Comparison of ENCODE assay signal across 8 mouse cellular contexts in genomic region chr13:67173723-67174055, GRCm38 (mm10). TPM values are rescaled to one million over a fixed set of nuclear protein-coding genes. Genes with fewer than 3 reads are reported as not detected.
DNase-seq lines count a peak whose midpoint lies in the region; ATAC-seq and TF ChIP-seq lines count a peak whose summit lies in the region.

No protein-coding gene starts in this region.

- 19% methylated on average over 5 of the region's 5 CpGs for WGBS in kidney, embryonic 16.5 days
- 28% methylated on average over 5 of the region's 5 CpGs for WGBS in hindbrain, embryonic 14.5 days
- 33% methylated on average over 5 of the region's 5 CpGs for WGBS in midbrain, embryonic 14.5 days

- H3K4me3 ChIP-seq in kidney, embryonic 16.5 days (ENCODE audit: low read length): peak overlapping the region; percentile 67
- peak overlapping the region; percentile 73 for H3K4me3 ChIP-seq in cortical plate, adult 2 months (ENCODE audit: insufficient read depth, low read length)
- peak overlapping the region; percentile 56 for H3K4me3 ChIP-seq in hindbrain, embryonic 14.5 days (replicated peaks; ENCODE audit: low read length)
- H3K4me3 ChIP-seq in midbrain, embryonic 14.5 days (replicated peaks; ENCODE audit: low read depth, low read length): peak overlapping the region; percentile 49

- no peak overlapping the region for H3K27ac ChIP-seq in kidney, embryonic 16.5 days (ENCODE audit: low read length)
- no peak overlapping the region for H3K27ac ChIP-seq in cortical plate, adult 2 months (ENCODE audit: insufficient read depth, low read length)
- no peak overlapping the region for H3K27ac ChIP-seq in hindbrain, embryonic 14.5 days
- no peak overlapping the region for H3K27ac ChIP-seq in midbrain, embryonic 14.5 days (replicated peaks; ENCODE audit: low read depth, low read length)

- no peak for TF ChIP-seq POLR2A in cortical plate, adult 2 months (IDR thresholded peaks at IDR 0.05; ENCODE audit: extremely low read depth, insufficient read depth, low read length)

- H3K4me2 ChIP-seq in kidney, embryonic 16.5 days (replicated peaks; ENCODE audit: low read depth, low read length): peak overlapping the region; percentile 64
- H3K4me2 ChIP-seq in hindbrain, embryonic 14.5 days (replicated peaks): peak overlapping the region; percentile 65
- H3K4me2 ChIP-seq in midbrain, embryonic 14.5 days (ENCODE audit: low read length): peak overlapping the region; percentile 58

- ATAC-seq in kidney, embryonic 16.5 days (ENCODE audit: low FRiP score, low TSS enrichment): peak; percentile 16; the same call in 1 of the 2 replicates
- ATAC-seq in hindbrain, embryonic 14.5 days (ENCODE audit: low FRiP score): no peak
- no peak for ATAC-seq in midbrain, embryonic 14.5 days (ENCODE audit: low FRiP score, low TSS enrichment)

- TF ChIP-seq CTCF in cortical plate, adult 2 months (IDR thresholded peaks at IDR 0.05; ENCODE audit: extremely low read depth, insufficient read depth, low read length): no peak

- no peak for DNase-seq in kidney, postnatal 25 days
- no peak for DNase-seq in hindbrain, embryonic 14.5 days (ENCODE audit: low spot score)
- peak; percentile 9 for DNase-seq in midbrain, embryonic 14.5 days
- DNase-seq in thymus, postnatal 10 days (ENCODE audit: low spot score in 2 of 2): no peak
- DNase-seq in spleen, postnatal 4 days (ENCODE audit: low spot score in 2 of 2): no peak
- DNase-seq in layer of hippocampus, adult 11-12 months (ENCODE audit: low spot score): no peak

- H3K4me1 ChIP-seq in kidney, embryonic 16.5 days (ENCODE audit: insufficient read depth, low read length): no peaks in the 10 kb centered on the region
- H3K4me1 ChIP-seq in cortical plate, adult 2 months (ENCODE audit: control insufficient read depth, insufficient read depth, low read length): no peaks in the 10 kb centered on the region
- peaks cover 4% of the 10 kb centered on the region; the same call in 1 of the 2 replicates for H3K4me1 ChIP-seq in hindbrain, embryonic 14.5 days (replicated peaks; ENCODE audit: control insufficient read depth, insufficient read depth, low read length)
- H3K4me1 ChIP-seq in midbrain, embryonic 14.5 days (ENCODE audit: control insufficient read depth, insufficient read depth, low read length): 0 out of 2 replicates have a peak, but pooled peaks cover 3% of the 10 kb centered on the region

- H3K9me3 ChIP-seq in kidney, embryonic 16.5 days (ENCODE audit: low read length): no peaks in the 10 kb centered on the region
- H3K9me3 ChIP-seq in hindbrain, embryonic 14.5 days (ENCODE audit: control insufficient read depth, low read length): no peaks in the 10 kb centered on the region
- H3K9me3 ChIP-seq in midbrain, embryonic 14.5 days (ENCODE audit: control insufficient read depth, low read length): no peaks in the 10 kb centered on the region

- H3K27me3 ChIP-seq in kidney, embryonic 16.5 days (ENCODE audit: insufficient read depth, low read length): no peaks in the 10 kb centered on the region
- no peaks in the 10 kb centered on the region for H3K27me3 ChIP-seq in hindbrain, embryonic 14.5 days (ENCODE audit: control insufficient read depth, insufficient read depth, low read length)
- H3K27me3 ChIP-seq in midbrain, embryonic 14.5 days (ENCODE audit: control insufficient read depth, insufficient read depth, low read length): no peaks in the 10 kb centered on the region

- H3K36me3 ChIP-seq in kidney, embryonic 16.5 days (ENCODE audit: insufficient read depth, low read length): peaks cover 7% of the 10 kb centered on the region; the same call in 1 of the 2 replicates
- peaks cover 13% of the 10 kb centered on the region; the same call in 1 of the 2 replicates for H3K36me3 ChIP-seq in hindbrain, embryonic 14.5 days (replicated peaks; ENCODE audit: control insufficient read depth, insufficient read depth)
- peaks cover 11% of the 10 kb centered on the region for H3K36me3 ChIP-seq in midbrain, embryonic 14.5 days (ENCODE audit: control insufficient read depth, insufficient read depth, low read length)

- H3K9ac ChIP-seq in kidney, embryonic 16.5 days (replicated peaks; ENCODE audit: low read length): peak overlapping the region; percentile 77
- peak overlapping the region; percentile 74 for H3K9ac ChIP-seq in hindbrain, embryonic 14.5 days
- H3K9ac ChIP-seq in midbrain, embryonic 14.5 days (replicated peaks; ENCODE audit: low read length): peak overlapping the region; percentile 60

RNA-seq across cellular contexts. Expression of gene Rsl1, which starts 0.7 kb away (rescaled TPM):
- polyA plus RNA-seq in kidney, embryonic 16.5 days (2015; fragmentation: Nextera tagmentation; extraction: Ambion mirVana): 8.8 and 10.0 TPM in 2 replicates
- 3.8 and 4.1 TPM in 2 replicates for polyA plus RNA-seq in cortical plate, adult 2 months (2012; rRNA removed)
- polyA plus RNA-seq in hindbrain, embryonic 14.5 days (2014; fragmentation: Nextera tagmentation; extraction: Ambion mirVana): 4.4 and 5.1 TPM in 2 replicates
- 5.4 and 6.2 TPM in 2 replicates for polyA plus RNA-seq in midbrain, embryonic 14.5 days (2014; fragmentation: Nextera tagmentation; extraction: Ambion mirVana)

RNA-seq across cellular contexts. Expression of gene Zfp455, which starts 20.6 kb away (rescaled TPM):
- 1.5 and 1.8 TPM in 2 replicates for polyA plus RNA-seq in kidney, embryonic 16.5 days (2015; fragmentation: Nextera tagmentation; extraction: Ambion mirVana)
- polyA plus RNA-seq in cortical plate, adult 2 months (2012; rRNA removed): 1.4 and 1.5 TPM in 2 replicates
- polyA plus RNA-seq in hindbrain, embryonic 14.5 days (2014; fragmentation: Nextera tagmentation; extraction: Ambion mirVana): 2.1 and 2.3 TPM in 2 replicates
- 1.5 and 3.1 TPM in 2 replicates for polyA plus RNA-seq in midbrain, embryonic 14.5 days (2014; fragmentation: Nextera tagmentation; extraction: Ambion mirVana)

RNA-seq across cellular contexts. Expression of gene Zfp759, which starts 52.2 kb away (rescaled TPM):
- 2.1 and 2.7 TPM in 2 replicates for polyA plus RNA-seq in kidney, embryonic 16.5 days (2015; fragmentation: Nextera tagmentation; extraction: Ambion mirVana)
- polyA plus RNA-seq in cortical plate, adult 2 months (2012; rRNA removed): 3.2 and 3.6 TPM in 2 replicates
- polyA plus RNA-seq in hindbrain, embryonic 14.5 days (2014; fragmentation: Nextera tagmentation; extraction: Ambion mirVana): 5.7 and 5.8 TPM in 2 replicates
- polyA plus RNA-seq in midbrain, embryonic 14.5 days (2014; fragmentation: Nextera tagmentation; extraction: Ambion mirVana): 5.5 and 5.8 TPM in 2 replicates

RNA-seq across cellular contexts. Expression of gene Rslcan18, which starts 57.6 kb away (rescaled TPM):
- 0.22 and 0.40 TPM in 2 replicates for polyA plus RNA-seq in kidney, embryonic 16.5 days (2015; fragmentation: Nextera tagmentation; extraction: Ambion mirVana)
- 0.19 TPM in 2 replicates for polyA plus RNA-seq in cortical plate, adult 2 months (2012; rRNA removed)
- polyA plus RNA-seq in hindbrain, embryonic 14.5 days (2014; fragmentation: Nextera tagmentation; extraction: Ambion mirVana): 0.09 TPM in 1 of 2 replicates, not detected in the other
- not detected in 2 replicates for polyA plus RNA-seq in midbrain, embryonic 14.5 days (2014; fragmentation: Nextera tagmentation; extraction: Ambion mirVana)
